Mouse (Mus musculus): ENCODE results near the gene Pisd. TPM values are rescaled to one million over a fixed set of nuclear protein-coding genes. Genes with fewer than 3 reads are reported as not detected.
A peak's percentile ranks its signal among the peaks of the same experiment; 100 is the strongest.
"Not testable (repeated sequence)": the region's sequence is repeated elsewhere in the genome, so short reads cannot be mapped to it uniquely, and the experiment has no call there.

Pisd gene
- total RNA-seq (2018; cell fraction: chromatin; rRNA removed) = 100 to 1,000 TPM in 25 of 26 experiments, 10 to 100 TPM in 1; 94.3 to 193 (median 137) TPM
- total RNA-seq (2018; cell fraction: cytosol; rRNA removed) = 100 to 1,000 TPM in 17 of 26 experiments, 10 to 100 TPM in 9; 84.6 to 140 (median 105) TPM
- 100 to 1,000 TPM; 111 to 198 (median 145) TPM for total RNA-seq (2018; cell fraction: nucleus; rRNA removed)
- polyA plus RNA-seq (2018) = 95.0 to 105 TPM (median 99.2 TPM) in 3 replicates

- Histone ChIP-seq H3K79me2 (ENCODE audit: inconsistent target) (peaks cover 14% of the 10 kb centered on the region; the same call in 1 of the 2 replicates), H3K36me3 (ENCODE audit: inconsistent target) (no peaks in the 10 kb centered on the region; the same call in 1 of the 2 replicates), H3K4me3 (ENCODE audit: inconsistent target) (peak within 1 kb of the TSS; percentile 89), H3K27ac (no peak within 1 kb of the TSS)
- WGBS (ENCODE audit: missing documents) = 1% methylated on average over 49 of the region's 52 CpGs
These were observed at the start of gene Pisd for GRCm38 (mm10) chr5:32785313-32785915. Gene Pisd (minus strand): TSS chr5:32785646.

GRCm38 (mm10) chr5:32834497-32834896, 49.1 kb upstream of the Pisd start:
- Histone ChIP-seq H3K36me3 (ENCODE audit: inconsistent target) (peaks cover 75% of the 10 kb centered on the region), H3K79me2 (ENCODE audit: inconsistent target) (peaks cover 12% of the 10 kb centered on the region; the same call in 1 of the 2 replicates), H3K4me3 (ENCODE audit: inconsistent target) (no peak overlapping the region), H3K27ac (no peak overlapping the region)
- 100% methylated on average over 1 of the region's 1 CpGs for WGBS (ENCODE audit: missing documents)

- H3K79me2 ChIP-seq (ENCODE audit: inconsistent target) = no peaks in the 10 kb centered on the region; the same call in 1 of the 2 replicates
- peaks cover 74% of the 10 kb centered on the region for H3K36me3 ChIP-seq (ENCODE audit: inconsistent target)
- WGBS (ENCODE audit: missing documents) = 100% methylated on average over 2 of the region's 2 CpGs
- H3K27ac ChIP-seq = no peak overlapping the region
- H3K4me3 ChIP-seq (ENCODE audit: inconsistent target) = no peak overlapping the region
These were observed 44.6 kb upstream of the Pisd start for GRCm38 (mm10) chr5:32830054-32830453.

- not testable (repeated sequence) for H3K27ac ChIP-seq; H3K79me2 ChIP-seq (ENCODE audit: inconsistent target); H3K4me3 ChIP-seq (ENCODE audit: inconsistent target)
- 94% methylated on average over 1 of the region's 1 CpGs for WGBS (ENCODE audit: missing documents)
- peaks cover 68% of the 10 kb centered on the region for H3K36me3 ChIP-seq (ENCODE audit: inconsistent target)
These were observed 43.3 kb upstream of the Pisd start for GRCm38 (mm10) chr5:32828766-32829165.

- 98% methylated on average over 7 of the region's 7 CpGs for WGBS (ENCODE audit: missing documents)
- Histone ChIP-seq H3K27ac (no peak within 1 kb of the TSS), H3K36me3 (ENCODE audit: inconsistent target) (peaks cover 65% of the 10 kb centered on the region), H3K4me3 (ENCODE audit: inconsistent target) (no peak within 1 kb of the TSS), H3K79me2 (ENCODE audit: inconsistent target) (no peaks in the 10 kb centered on the region; the same call in 1 of the 2 replicates)
These were observed 41.6 kb upstream of the Pisd start, which contains the start of gene Gm20671 for GRCm38 (mm10) chr5:32827009-32827408. Gene Gm20671 (minus strand): TSS chr5:32827109.

GRCm38 (mm10) chr5:32820471-32820870, 35.0 kb upstream of the Pisd start:
- 96% methylated on average over 8 of the region's 8 CpGs for WGBS (ENCODE audit: missing documents)
- H3K79me2 ChIP-seq (ENCODE audit: inconsistent target) = no peaks in the 10 kb centered on the region; the same call in 1 of the 2 replicates
- no peak overlapping the region for H3K4me3 ChIP-seq (ENCODE audit: inconsistent target)
- peaks cover 60% of the 10 kb centered on the region for H3K36me3 ChIP-seq (ENCODE audit: inconsistent target)
- no peak overlapping the region for H3K27ac ChIP-seq

GRCm38 (mm10) chr5:32815396-32815795, 29.9 kb upstream of the Pisd start:
- Histone ChIP-seq H3K79me2 (ENCODE audit: inconsistent target) (no peaks in the 10 kb centered on the region), H3K4me3 (ENCODE audit: inconsistent target) (no peak overlapping the region), H3K27ac (no peak overlapping the region), H3K36me3 (ENCODE audit: inconsistent target) (peaks cover 65% of the 10 kb centered on the region)
- 95% methylated on average over 4 of the region's 4 CpGs for WGBS (ENCODE audit: missing documents)

GRCm38 (mm10) chr5:32786454-32786853, 1.0 kb upstream of the Pisd start:
- no CpG with 5 or more reads among the region's 1 CpGs for WGBS (ENCODE audit: missing documents)
- not testable (repeated sequence) for H3K4me3 ChIP-seq (ENCODE audit: inconsistent target); H3K27ac ChIP-seq; H3K36me3 ChIP-seq (ENCODE audit: inconsistent target)
- peaks cover 14% of the 10 kb centered on the region; the same call in 1 of the 2 replicates for H3K79me2 ChIP-seq (ENCODE audit: inconsistent target)

- 19% methylated on average over 5 of the region's 5 CpGs for WGBS (ENCODE audit: missing documents)
- H3K4me3 ChIP-seq (ENCODE audit: inconsistent target) = peak overlapping the region; percentile 89
- no peak overlapping the region for H3K27ac ChIP-seq
- H3K79me2 ChIP-seq (ENCODE audit: inconsistent target) = peaks cover 14% of the 10 kb centered on the region; the same call in 1 of the 2 replicates
- H3K36me3 ChIP-seq (ENCODE audit: inconsistent target) = no peaks in the 10 kb centered on the region
These were observed 720 bp downstream of the Pisd start for GRCm38 (mm10) chr5:32784726-32785125.

- Histone ChIP-seq H3K4me3 (ENCODE audit: inconsistent target) (no peak overlapping the region), H3K36me3 (ENCODE audit: inconsistent target) (no peaks in the 10 kb centered on the region)
- 99% methylated on average over 5 of the region's 5 CpGs for WGBS (ENCODE audit: missing documents)
These were observed 3.9 kb downstream of the Pisd start for GRCm38 (mm10) chr5:32781596-32781995.

GRCm38 (mm10) chr5:32778168-32778567, 7.3 kb downstream of the Pisd start:
- WGBS (ENCODE audit: missing documents) = 83% methylated on average over 3 of the region's 3 CpGs
- Histone ChIP-seq H3K36me3 (ENCODE audit: inconsistent target) (peaks cover 13% of the 10 kb centered on the region), H3K4me3 (ENCODE audit: inconsistent target) (no peak overlapping the region), H3K27ac (no peak overlapping the region), H3K79me2 (ENCODE audit: inconsistent target) (peaks cover 6% of the 10 kb centered on the region; the same call in 1 of the 2 replicates)

More at GRCm38 (mm10) chr5:32781596-32781995, 3.9 kb downstream of the Pisd start:
- Histone ChIP-seq H3K79me2 (ENCODE audit: inconsistent target) (peaks cover 14% of the 10 kb centered on the region; the same call in 1 of the 2 replicates), H3K27ac (no peak overlapping the region)

GRCm38 (mm10) chr5:32772361-32772760, 13.1 kb downstream of the Pisd start:
- Histone ChIP-seq H3K4me3 (ENCODE audit: inconsistent target) (no peak overlapping the region), H3K27ac (no peak overlapping the region), H3K79me2 (ENCODE audit: inconsistent target) (no peaks in the 10 kb centered on the region), H3K36me3 (ENCODE audit: inconsistent target) (peaks cover 16% of the 10 kb centered on the region)
- WGBS (ENCODE audit: missing documents) = 95% methylated on average over 2 of the region's 2 CpGs

- no peak overlapping the region for H3K27ac ChIP-seq
- H3K36me3 ChIP-seq (ENCODE audit: inconsistent target) = no peaks in the 10 kb centered on the region; the same call in 1 of the 2 replicates
- no peak overlapping the region for H3K4me3 ChIP-seq (ENCODE audit: inconsistent target)
- WGBS (ENCODE audit: missing documents) = 91% methylated on average over 4 of the region's 4 CpGs
- H3K79me2 ChIP-seq (ENCODE audit: inconsistent target) = no peaks in the 10 kb centered on the region
These were observed 17.6 kb downstream of the Pisd start for GRCm38 (mm10) chr5:32767636-32768373.

GRCm38 (mm10) chr5:32767004-32767403, 18.4 kb downstream of the Pisd start:
- no peaks in the 10 kb centered on the region for H3K79me2 ChIP-seq (ENCODE audit: inconsistent target)
- H3K27ac ChIP-seq = no peak overlapping the region
- no peaks in the 10 kb centered on the region; the same call in 1 of the 2 replicates for H3K36me3 ChIP-seq (ENCODE audit: inconsistent target)
- H3K4me3 ChIP-seq (ENCODE audit: inconsistent target) = no peak overlapping the region
- 90% methylated on average over 3 of the region's 3 CpGs for WGBS (ENCODE audit: missing documents)
